Mouse (Mus musculus): Measurements from ENCODE around the gene Uaca.
A peak's percentile ranks its signal among the peaks of the same experiment; 100 is the strongest.
"Not testable (repeated sequence)": the region's sequence is repeated elsewhere in the genome, so short reads cannot be mapped to it uniquely, and the experiment has no call there.

Gene Uaca

GRCm38 (mm10) chr9:60796076-60796475 lies 1.7 kb downstream of the Uaca start:
- no peak for DNase-seq

DNA sequence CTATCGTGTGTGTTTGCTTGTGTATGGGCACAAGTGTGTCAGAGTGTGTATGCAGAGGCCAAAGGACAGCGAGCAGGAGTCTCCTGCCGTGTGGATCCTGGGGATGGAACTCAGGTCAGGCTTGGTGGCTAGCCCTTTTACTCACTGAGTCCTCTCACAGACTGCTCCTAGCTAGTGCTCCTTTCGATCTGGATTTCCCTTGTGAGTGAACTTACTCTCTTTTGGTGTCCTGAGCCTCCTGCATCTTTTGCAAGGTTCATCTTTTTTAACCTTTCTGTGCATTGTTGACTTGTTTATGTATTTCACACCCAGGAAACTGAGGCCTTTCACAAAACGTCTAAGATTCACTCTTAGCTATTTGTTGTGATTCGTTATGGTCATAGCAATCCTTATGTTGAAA lies 2.8 kb downstream of the Uaca start:
- DNase-seq: no peak

- DNase-seq: no peak
These were observed 4.7 kb downstream of the Uaca start for GRCm38 (mm10) chr9:60799061-60799460.

- no peak for DNase-seq
These were observed 6.5 kb downstream of the Uaca start for GRCm38 (mm10) chr9:60800663-60801382.

- DNase-seq: no peak
These were observed 7.4 kb downstream of the Uaca start for GRCm38 (mm10) chr9:60801746-60802145.

DNA sequence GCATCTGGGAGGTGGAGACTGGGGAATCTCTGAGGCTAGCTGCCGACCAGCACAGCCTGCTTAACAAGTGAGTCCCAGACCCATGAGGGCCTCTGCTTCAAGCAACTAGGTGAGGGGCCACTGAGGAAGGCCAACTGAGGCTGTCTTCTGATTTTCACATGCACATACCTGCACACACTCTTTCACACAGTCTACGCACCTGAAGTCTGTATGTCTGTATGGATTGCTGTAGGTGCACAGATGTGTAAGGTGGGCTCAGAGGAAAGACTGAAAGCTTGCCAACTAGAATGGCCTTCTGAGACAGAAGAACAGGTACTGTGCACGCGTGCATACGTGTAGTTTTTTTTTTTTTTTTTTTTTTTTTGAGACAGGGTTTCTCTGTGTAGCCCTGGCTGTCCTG lies 8.0 kb downstream of the Uaca start:
- no peak for DNase-seq

- no peak for DNase-seq
These were observed 11.7 kb downstream of the Uaca start for GRCm38 (mm10) chr9:60806021-60806420.

- no peak for DNase-seq
These were observed 13.7 kb downstream of the Uaca start for GRCm38 (mm10) chr9:60807996-60808395.

DNA sequence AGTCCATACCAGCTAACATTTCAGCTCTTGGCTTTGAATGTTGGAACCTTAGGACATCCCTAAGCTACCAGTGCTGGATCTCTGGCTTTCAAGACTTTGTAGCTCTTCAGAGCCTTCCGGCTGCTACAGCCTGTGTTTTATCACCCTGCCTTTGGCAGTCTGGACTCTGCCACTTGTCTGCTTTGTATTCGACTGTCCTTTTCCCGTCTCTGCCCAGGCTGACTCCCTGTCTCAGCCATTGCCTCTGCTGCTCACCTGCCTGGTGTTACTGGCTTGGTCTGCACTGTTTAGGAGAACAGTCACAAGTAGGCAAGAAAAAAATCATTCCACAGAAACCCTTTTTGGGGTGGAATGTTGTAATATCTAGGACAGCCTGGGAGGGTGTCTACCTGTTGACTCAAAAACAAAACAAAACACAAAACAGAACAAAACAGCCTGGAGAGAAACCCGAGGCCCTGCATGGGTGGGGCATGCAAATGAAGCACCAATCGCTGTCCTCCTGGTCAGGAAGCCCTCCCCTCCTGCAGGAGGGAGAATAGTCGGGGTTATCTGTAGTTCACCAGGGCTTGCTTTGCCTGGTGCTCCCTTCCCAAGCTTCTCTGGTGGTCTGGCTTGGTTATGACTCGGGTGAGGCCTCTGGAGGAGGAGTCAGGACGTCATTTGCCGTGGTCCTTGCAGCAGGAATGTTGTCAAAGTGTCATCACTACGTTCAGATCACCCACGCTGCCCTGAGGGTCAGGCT lies 19.0 kb downstream of the Uaca start:
- peak; percentile 44 to 53 for DNase-seq

GRCm38 (mm10) chr9:60815502-60815901 lies 21.2 kb downstream of the Uaca start:
- DNase-seq: no peak

GRCm38 (mm10) chr9:60817585-60817984 lies 23.2 kb downstream of the Uaca start:
- DNase-seq: no peak

DNA sequence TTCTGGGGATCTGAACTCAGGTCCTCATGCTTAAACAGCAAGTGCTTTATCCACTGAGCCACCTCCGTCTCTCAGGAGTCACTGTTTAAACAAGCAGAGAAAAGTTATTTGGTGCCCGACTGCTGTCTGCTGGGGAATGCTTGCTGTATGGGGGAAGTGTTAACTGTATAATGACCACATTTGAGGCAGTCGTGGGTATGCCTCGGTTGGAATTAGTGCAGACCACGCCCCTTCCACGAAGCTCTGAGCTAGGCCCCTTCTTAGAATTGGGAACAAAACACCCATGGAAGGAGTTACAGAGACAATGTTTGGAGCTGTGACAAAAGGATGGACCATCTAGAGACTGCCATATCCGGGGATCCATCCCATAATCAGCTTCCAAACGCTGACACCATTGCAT lies 24.2 kb downstream of the Uaca start:
- DNase-seq: not testable (repeated sequence)

- DNase-seq: no peak
These were observed 25.0 kb downstream of the Uaca start for GRCm38 (mm10) chr9:60819340-60819739.

- no peak for DNase-seq
These were observed 27.2 kb downstream of the Uaca start for GRCm38 (mm10) chr9:60821501-60821900.

- peak in 1 of 2 experiments; percentile 32 for DNase-seq
These were observed 28.3 kb downstream of the Uaca start for GRCm38 (mm10) chr9:60822681-60823080.

GRCm38 (mm10) chr9:60825506-60825905 lies 31.2 kb downstream of the Uaca start:
- no peak for DNase-seq

DNA sequence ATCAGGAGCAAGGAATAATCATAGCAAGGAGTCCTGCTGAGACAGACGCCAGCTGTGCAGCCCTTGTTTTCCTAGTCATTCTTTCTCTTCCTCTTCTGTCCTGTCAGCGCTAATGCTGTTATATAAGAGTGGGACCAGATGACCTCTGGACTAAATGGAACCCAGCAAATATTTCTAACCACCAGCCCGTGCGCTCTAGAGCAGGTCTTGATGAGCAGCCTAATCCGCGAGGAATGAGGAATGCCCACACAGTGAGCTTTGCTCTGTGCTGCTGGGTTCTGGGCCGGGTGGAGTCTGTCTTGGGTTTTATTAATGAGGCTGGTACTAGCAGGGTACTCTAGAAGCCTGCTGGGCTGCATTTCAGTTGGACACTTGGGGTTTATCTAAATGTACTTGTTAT lies 32.4 kb downstream of the Uaca start:
- no peak for DNase-seq

- no peak for DNase-seq
These were observed 33.9 kb downstream of the Uaca start for GRCm38 (mm10) chr9:60828196-60828595.

DNA sequence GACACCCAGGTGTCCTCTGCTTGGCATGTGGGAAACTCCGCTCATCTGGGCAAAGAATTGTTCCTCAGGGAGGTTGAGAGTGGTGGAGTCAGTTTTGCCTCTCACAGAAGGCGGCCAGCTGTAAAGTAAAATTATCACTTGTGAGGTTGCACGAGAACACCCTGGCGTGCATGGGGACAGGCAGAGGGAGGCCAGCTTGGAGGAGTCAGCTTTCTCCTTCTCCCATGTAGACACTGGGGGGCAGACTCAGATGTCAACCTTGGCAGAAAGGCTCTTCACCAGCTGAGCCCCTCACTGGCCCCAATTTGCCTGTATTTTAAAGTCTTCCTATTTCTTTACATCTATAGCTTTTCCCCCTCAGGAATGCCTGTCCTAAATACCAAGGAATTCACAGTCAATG lies 35.3 kb downstream of the Uaca start:
- DNase-seq: no peak

DNA sequence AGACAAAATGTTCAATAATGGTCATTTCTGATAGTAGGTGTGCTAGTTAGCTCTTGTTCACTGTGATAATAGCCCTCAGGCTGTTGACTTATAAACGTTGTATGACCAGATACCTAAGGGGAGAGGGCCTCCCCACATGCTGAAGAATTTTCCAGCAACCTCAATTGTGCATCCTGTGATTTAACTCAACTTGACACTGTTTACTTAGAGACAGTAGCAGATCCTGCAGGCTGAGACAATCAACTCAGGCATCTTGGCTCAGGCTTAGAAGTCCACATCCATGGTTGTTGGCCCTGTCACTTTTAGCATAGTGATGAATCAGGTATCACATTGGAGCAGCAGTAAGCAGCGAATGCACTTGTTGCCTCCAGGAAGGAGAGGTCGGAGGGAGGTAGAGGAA lies 35.7 kb downstream of the Uaca start:
- peak in 1 of 2 experiments; percentile 33 for DNase-seq

DNA sequence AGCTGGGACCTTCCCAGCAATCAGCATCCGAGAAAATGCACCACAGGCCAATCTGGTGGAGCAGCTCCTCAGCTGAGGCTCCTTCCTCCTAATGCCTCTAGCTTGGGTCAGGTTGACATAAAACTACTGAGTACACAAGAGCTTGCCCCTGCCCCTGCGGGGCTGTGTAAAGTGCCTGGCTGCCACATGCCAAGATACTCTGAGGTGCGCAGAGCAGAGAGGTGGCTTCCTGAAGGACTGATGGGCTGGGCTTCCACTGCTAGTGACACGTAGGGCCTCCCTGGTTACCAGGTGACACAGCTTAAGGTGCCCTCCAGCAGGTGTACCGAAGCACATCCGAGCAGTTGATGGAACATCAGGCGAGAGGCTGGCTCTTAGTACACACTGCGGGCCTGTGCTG lies 37.9 kb downstream of the Uaca start:
- no peak for DNase-seq

GRCm38 (mm10) chr9:60836151-60836550 lies 41.8 kb downstream of the Uaca start:
- DNase-seq: no peak

GRCm38 (mm10) chr9:60837078-60837448 lies 42.7 kb downstream of the Uaca start:
- DNase-seq: no peak

GRCm38 (mm10) chr9:60837449-60838141 lies 43.3 kb downstream of the Uaca start:
- peak; percentile 55 to 74 for DNase-seq

All from lung, adult 18-20 months (tissue).